Mouse (Mus musculus): ENCODE results near the gene Sorcs2.
A peak's percentile ranks its signal among the peaks of the same experiment; 100 is the strongest.

The Sorcs2 gene

GRCm38 (mm10) chr5:36041756-36042155, 356.2 kb downstream of the Sorcs2 start:
- DNase-seq = no peak

DNA sequence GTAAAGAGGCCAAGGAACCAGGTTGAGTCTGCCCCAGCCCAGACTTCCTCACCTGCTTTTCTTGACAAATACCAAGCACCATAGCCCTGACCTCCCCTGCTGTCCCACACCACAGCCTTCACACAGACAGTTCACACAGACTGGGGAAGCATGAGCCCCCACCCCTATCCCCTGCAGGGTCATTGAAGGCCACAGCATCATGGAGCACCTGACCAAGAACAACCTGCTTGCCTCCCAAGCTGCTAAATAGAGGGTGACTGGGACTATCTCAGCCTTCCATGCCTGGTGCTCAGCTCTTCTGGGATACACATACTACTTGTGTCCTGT, 356.7 kb downstream of the Sorcs2 start:
- DNase-seq = no peak

DNA sequence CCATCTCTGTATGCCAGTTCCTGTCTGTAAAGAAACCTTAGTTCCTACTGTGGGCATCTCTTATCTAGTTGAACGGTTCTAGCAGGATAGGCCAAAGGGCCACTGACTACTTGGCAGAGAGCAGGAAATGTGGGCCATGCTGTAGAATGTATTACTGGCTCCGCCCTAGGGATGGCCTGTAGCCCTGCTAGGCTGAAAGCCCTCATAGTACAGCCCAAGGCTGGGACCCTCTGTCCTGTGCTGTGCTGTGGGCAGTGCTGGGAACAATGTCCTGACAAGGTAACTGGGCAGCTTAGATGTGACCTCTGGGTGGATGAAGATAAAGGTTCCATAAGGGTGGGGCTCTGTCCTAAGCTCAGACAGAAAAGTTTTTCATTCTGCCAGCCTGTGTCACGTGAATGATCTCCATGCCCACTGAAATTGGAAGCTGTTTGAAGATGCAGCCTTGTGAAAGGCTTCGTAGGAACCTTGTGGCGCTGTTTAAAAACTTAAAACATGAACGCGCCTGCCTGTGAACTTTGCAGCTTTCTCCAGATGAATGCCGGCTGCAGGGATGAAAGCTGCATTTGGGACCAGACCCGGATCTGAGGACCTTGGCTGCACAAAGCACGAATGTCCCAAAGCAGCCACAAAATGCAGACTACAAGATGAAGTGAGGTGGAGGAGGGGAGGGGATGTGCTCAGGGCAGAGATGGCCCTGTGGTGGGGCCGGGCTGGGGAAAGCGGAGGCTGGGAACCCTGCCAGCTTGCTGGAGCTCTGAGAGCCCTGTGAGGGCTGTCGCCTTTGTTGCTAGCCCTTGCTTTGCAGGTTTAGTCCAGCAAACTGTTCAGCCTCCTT, 357.3 kb downstream of the Sorcs2 start:
- DNase-seq = peak; percentile 57

DNA sequence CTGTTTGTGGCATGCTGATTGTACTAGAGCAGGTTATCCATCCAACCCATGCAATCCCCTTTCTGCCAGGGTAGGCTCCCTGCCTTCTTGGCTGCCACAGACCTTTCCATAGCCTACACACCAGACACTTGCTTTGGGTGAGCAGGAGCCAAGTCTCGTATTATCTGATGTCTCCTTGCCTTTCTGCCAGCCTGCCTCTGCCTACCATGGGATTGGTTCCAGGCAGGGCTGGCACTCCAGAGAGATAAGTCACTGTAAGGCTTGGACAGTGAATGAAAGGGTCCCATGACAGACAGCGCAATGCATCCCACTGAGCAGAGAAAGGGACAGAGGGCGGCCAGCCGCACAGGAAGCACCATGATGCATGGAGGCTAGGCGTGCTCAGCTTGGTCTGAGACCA, 358.3 kb downstream of the Sorcs2 start:
- no peak for DNase-seq

GRCm38 (mm10) chr5:36033531-36034426, 364.2 kb downstream of the Sorcs2 start:
- DNase-seq = peak; percentile 57

DNA sequence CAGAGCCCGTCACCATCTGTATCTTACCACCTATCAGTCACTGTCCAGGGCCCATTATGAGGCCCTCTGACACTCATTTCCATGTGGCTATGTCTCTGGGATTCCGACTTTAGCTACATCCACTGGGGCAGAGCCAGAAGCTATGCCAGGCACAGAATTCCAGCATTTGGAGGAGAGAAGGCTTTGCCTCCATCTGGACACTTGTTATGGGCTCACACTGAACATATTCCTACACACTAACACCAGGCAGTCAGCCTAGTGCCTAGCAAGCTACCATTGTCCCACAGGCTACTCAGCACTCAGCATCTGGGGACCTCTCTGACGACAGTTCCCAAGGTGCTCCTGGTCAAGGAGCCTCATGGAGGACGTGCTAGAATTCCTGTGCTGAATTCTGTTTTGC, 372.9 kb downstream of the Sorcs2 start:
- no peak for DNase-seq

DNA sequence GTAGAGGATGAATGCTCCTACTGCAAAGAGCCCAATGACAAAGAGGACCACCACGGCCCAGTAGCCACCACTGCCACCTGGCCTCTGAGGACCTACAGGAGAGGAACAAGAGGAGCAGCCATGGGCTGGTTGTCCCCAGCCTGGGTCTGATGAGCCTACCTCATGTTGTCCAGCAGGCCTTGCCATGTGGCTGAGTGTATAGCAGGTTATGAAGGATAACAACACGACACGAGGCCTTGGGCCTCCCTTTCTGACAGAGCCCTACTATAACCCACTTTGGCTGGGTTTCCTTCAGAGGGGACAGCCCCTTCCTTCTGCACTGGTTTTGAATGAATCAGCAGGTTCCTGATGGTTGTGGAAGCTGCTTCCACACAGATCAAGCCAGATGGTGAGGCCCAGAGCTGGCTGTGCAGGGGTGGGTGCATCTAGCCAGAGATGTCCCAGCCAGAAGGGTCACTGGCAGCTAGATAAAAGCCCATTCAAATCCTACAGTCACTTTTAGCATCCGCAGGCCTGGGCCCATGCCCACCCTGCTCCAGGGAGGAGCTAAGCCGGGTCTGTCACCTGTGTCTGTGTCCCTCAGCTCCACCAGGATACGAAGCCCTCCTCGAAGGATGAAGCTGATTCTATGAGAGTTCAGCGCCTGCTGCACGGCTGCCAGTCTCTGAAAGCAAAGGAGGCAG, 373.8 kb downstream of the Sorcs2 start:
- no peak for DNase-seq

DNA sequence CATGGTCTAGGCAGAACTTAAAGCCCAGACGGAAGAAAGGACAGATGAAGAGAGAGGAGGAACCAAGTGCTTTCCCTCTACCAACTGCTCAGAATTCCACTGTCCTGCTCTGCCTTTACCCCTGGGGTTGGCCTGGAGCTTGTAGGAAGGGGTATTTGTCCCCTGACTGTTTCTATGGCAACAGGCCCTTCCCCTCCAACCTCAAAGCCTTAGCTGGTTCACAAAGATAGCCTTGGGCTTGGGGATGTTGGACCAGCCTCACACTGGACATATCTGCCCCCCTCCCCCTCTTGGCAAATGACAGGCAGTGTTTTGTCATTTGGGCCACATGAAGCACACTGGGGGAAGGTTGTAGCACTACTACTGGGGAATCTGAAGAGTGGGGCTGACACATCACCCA, 375.6 kb downstream of the Sorcs2 start:
- DNase-seq = no peak

DNA sequence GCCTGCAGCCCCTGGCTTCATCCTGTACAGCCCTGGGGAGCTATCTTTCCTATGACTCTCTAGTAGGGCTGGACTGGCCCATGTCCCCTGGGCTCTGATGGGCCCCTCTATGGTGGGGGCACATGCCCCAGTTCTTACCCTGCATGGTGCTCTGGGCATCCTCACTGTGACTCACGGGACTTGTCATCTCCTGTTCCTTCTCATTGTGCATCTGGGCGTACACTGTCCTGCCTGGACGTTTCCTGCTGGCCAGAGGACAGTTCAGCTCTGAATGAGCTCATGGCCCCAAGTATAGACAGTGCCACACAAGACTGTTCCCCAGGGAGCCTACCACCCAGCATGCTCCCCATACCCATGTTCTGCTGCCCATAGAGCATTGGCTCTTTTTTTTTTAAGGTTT, 376.8 kb downstream of the Sorcs2 start:
- DNase-seq = no peak

GRCm38 (mm10) chr5:36018366-36018765, 379.6 kb downstream of the Sorcs2 start:
- DNase-seq = no peak

DNA sequence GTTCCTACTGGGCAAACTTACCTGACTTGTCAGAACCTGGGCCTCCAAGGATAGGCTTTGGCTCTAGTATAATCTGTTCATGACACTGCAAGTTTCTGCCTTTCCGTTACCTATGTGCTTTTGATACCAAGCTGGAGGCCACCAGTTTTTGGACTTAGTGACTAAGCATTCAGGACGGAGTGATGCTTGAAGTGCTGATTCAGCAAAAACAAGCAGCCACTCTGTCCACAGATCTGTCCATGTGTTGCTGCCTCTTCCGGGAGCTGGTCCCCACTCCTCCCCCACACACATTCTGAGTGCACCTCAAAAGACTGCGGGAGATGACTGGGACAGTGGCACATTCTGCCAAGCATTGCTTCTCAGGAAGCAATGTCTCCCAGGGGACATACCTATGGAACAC, 388.5 kb downstream of the Sorcs2 start:
- no peak for DNase-seq

- DNase-seq = no peak
Measured at GRCm38 (mm10) chr5:36007649-36008048, 390.3 kb downstream of the Sorcs2 start.

DNA sequence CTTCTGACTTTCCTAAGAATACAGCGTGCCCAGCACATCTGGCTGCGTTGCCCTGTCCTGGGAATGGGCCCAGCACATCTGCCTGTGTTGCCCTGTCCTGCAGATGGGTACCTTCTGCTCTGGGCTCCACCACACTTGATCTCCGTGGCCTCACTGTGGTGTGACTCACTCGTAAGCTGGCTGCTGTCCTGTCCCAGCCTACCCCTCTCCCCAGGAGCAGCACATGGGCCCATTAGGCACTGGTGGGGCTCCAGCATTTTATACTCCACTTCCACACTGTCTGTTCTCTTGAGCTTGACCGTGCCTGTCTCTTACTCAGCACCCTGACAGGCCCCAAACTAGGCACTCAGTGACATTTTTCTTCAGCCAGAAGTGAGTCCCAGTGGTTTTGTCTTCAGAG, 391.4 kb downstream of the Sorcs2 start:
- no peak for DNase-seq

DNA sequence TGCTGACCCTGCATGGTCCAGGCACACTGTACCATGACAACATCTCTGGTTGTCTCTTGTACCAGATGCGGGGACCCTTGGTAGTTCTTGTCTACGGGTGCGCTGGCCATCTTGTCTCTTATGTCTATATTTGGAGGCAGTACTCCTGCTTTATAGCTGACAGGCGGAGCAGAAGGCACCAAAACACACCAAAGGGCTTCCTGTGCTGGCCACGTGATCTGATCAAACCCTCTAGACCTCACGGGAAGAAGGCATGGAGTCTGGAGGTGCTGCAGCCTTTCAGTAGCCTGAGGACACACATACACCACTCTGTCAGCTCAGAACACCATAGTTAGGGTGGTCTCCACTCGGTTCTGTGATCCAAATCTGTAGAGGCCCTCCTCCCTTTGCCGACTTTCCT, 391.8 kb downstream of the Sorcs2 start:
- no peak for DNase-seq

GRCm38 (mm10) chr5:36003797-36004196, 394.1 kb downstream of the Sorcs2 start:
- no peak for DNase-seq

- DNase-seq = no peak
Measured at GRCm38 (mm10) chr5:35989986-35990735, 407.8 kb downstream of the Sorcs2 start.

DNA sequence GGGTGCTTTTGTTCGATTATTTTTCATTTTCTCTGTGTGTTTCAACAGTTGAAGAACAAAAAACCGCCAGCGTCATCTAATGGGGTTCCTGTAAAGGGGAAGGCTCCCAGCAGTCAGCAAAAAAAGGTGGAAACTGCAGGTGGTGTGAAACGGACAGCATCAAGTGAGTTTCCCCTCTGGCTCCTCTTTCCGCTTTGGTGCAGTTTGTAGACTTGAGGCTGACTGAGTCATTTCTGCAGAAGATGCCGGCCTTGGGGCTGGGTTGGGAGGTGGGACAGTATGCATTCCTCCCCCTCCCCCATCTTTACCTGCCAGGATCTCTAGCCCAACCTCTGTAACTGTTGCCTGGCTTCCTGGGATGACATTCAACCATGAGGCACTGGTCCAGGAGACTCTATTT, 408.4 kb downstream of the Sorcs2 start:
- no peak for DNase-seq

DNA sequence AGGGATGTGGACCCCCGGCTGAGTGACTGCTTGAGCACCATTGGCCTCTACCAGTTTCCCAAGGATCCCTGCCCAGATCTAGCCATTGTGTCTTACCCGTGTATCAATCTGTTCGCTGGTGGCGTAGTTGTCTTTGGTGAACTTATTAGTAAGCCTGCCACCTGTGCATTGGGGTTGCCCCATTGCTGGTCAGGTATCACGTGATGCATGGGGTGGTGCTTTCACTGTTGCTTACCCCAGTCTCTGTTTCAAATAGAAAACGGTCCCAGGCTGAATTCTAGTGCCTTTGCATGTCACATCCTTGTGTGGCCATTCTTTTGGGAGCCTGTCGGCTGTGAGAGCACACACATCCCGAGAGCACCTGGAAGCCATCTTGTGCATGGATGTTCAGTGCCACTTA, 409.9 kb downstream of the Sorcs2 start:
- DNase-seq = no peak

- DNase-seq = no peak
Measured at GRCm38 (mm10) chr5:35985611-35986010, 412.3 kb downstream of the Sorcs2 start.

- peak; percentile 86 for DNase-seq
Measured at GRCm38 (mm10) chr5:35981976-35982375, 416.0 kb downstream of the Sorcs2 start.

DNA sequence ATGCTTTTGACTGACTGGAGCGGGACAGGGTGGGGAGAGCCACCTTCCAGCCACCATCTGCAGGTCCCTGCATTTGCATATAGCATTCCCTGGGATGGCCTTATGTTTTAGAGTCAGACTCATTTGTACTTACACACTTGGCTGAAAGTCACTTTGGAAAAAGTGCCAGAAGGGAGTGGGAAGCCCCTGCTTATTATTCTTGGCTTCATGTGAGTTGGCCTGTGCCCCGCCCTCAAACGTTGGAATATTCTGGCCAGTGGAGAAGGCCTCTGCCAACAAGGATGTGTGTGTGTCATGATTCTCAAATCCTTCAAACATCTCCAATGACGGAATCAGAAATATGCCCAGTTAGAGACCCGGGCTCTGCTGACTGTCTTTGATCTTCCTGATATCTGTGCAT, 416.6 kb downstream of the Sorcs2 start:
- no peak for DNase-seq

- no peak for DNase-seq
Measured at GRCm38 (mm10) chr5:35980542-35980941, 417.4 kb downstream of the Sorcs2 start.

GRCm38 (mm10) chr5:35975681-35976080, 422.3 kb downstream of the Sorcs2 start:
- DNase-seq = peak; percentile 81

Measured in lung, postnatal 14 days (tissue).